Mouse (Mus musculus): ENCODE data around the gene Cwc25. TPM values are rescaled to one million over a fixed set of nuclear protein-coding genes. Genes with fewer than 3 reads are reported as not detected.
"Not testable (repeated sequence)": the region's sequence is repeated elsewhere in the genome, so short reads cannot be mapped to it uniquely, and the experiment has no call there.

Cwc25 gene
- total RNA-seq, 2 experiments from 2014 or later: 18.8 to 19.4 TPM

DNA sequence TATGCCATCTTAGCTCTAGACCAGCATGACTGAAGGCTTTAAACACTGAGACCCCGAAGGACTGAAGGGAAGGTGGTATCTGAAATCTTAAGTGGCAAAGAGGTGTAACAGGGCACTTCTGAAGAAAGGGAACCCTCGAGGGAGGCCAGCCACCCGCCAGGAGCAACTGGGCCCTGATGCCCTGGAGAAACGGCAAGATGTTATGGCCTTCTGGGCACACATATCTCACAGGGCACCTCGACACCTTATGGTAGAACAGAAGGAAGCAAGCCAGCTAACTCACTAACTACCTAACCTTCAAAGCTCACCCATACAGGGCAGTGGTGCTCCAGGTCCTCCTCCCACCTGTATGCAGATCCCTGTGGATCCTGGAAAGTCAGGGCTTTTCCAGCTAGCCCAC is 24.2 kb downstream of the Cwc25 start:
- DNase-seq (ENCODE audit: extremely low spot score in 1 of 2, low spot score in 2 of 2): no peak
- intact Hi-C loops (cut with DNase I): loop anchor here (5.0 kb wide), 1 partner anchor 40 kb away; the partner anchor contains the start of genes Pcgf2 and Psmb3

DNA sequence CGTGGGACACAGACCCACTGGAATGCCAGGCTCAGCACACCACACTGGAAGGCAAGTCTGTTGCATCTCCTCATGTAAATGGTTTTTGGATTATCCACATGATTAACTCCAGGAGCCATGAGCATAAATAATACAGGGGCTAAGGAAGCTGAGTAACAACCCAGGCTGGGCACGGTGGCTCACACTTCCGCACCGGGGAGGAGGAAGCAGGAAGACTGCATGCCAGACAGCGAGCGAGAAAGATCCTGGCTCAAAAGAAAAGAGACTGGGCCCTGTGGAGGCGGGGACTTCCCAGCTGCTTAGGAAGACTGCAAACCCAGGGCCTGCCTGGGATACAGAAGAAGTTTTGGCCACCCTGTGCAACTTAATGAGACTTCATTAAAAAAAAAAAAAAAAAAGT is 26.2 kb downstream of the Cwc25 start:
- DNase-seq (ENCODE audit: extremely low spot score in 1 of 2, low spot score in 2 of 2): peak in 1 of 2 experiments; percentile 49
- intact Hi-C loops (cut with DNase I): loop anchor here (5.0 kb wide), 1 partner anchor 38 kb away; the partner anchor contains the start of genes Pcgf2 and Psmb3

GRCm38 (mm10) chr11:97739155-97739554 is 27.2 kb downstream of the Cwc25 start:
- intact Hi-C loops (cut with DNase I): no loop called here
- no peak for DNase-seq (ENCODE audit: extremely low spot score in 1 of 2, low spot score in 2 of 2)

- intact Hi-C loops (cut with DNase I): no loop called here
Observed at GRCm38 (mm10) chr11:97738703-97739102, 27.7 kb downstream of the Cwc25 start.

GRCm38 (mm10) chr11:97737600-97737999 is 28.8 kb downstream of the Cwc25 start:
- no peak for DNase-seq (ENCODE audit: extremely low spot score in 1 of 2, low spot score in 2 of 2)
- intact Hi-C loops (cut with DNase I): no loop called here

More at GRCm38 (mm10) chr11:97738703-97739102, 27.7 kb downstream of the Cwc25 start:
- no peak for DNase-seq (ENCODE audit: extremely low spot score in 1 of 2, low spot score in 2 of 2)

DNA sequence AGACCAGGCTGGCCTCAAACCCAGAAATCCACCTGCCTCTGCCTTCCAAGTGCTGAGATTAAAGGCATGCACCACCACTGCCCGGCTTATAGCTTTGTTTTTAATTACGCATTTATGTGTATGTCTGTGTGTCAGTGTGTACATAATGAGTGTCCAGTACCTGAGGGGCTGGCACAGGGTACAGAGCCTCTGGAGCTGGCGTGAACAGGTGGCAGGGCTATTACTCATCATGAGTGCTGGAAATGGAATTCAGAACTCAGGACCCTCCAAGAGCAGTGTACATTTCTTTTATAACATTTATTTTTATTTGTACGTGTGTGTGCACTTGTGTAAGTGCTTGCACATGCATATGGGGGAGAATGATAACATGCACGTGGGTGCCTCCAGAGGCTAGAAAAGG is 29.7 kb downstream of the Cwc25 start:
- no peak for DNase-seq (ENCODE audit: extremely low spot score in 1 of 2, low spot score in 2 of 2)
- intact Hi-C loops (cut with DNase I): no loop called here

DNA sequence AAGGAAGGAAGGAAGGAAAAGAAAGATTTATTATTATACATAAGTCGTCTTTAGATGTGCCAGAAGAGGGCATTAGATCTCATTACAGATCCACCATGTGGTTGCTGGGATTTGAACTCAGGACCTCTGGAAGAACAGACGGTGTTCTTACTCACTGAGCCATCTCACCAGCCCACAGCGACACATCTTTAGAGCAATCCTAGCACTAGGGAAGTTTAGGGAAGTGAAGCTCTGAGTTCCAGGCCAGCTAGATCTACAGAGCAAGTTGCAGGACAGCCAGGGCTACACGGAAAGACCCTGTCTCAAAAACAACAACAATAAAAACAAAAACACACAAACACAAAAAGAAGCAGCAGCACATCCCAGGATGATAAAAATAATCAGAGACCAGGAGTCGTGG is 31.5 kb downstream of the Cwc25 start:
- DNase-seq (ENCODE audit: extremely low spot score in 1 of 2, low spot score in 2 of 2); intact Hi-C loops (cut with DNase I): not testable (repeated sequence)

- DNase-seq (ENCODE audit: extremely low spot score in 1 of 2, low spot score in 2 of 2): no peak
- intact Hi-C loops (cut with DNase I): no loop called here
Observed at GRCm38 (mm10) chr11:97733689-97734088, 32.7 kb downstream of the Cwc25 start.

GRCm38 (mm10) chr11:97728730-97729129 is 37.6 kb downstream of the Cwc25 start:
- intact Hi-C loops (cut with DNase I): no loop called here
- DNase-seq (ENCODE audit: extremely low spot score in 1 of 2, low spot score in 2 of 2): no peak

DNA sequence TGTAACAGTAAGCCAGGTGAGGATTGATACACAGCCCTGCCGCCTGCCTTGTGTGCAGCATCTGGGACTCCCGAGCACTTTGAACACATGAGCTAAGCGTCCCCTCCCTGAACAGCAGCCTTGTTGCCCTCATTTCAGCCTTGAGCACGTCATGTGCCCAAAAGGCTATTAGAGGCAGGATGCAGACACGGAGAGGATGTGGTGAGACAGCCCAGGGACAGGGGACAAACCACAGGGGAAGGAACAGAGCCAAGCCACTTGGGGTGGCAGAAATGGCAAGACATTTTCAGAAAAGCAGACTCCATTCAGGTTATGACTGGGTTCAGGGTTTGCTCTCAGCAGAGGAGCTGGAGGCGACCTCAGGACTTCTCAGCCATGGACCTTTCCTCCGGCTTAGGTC is 38.0 kb downstream of the Cwc25 start:
- no peak for DNase-seq (ENCODE audit: extremely low spot score in 1 of 2, low spot score in 2 of 2)
- intact Hi-C loops (cut with DNase I): no loop called here

GRCm38 (mm10) chr11:97723709-97724108 is 42.6 kb downstream of the Cwc25 start:
- no peak for DNase-seq (ENCODE audit: extremely low spot score in 1 of 2, low spot score in 2 of 2)
- intact Hi-C loops (cut with DNase I): no loop called here

- intact Hi-C loops (cut with DNase I): no loop called here
- no peak for DNase-seq (ENCODE audit: extremely low spot score in 1 of 2, low spot score in 2 of 2)
Observed at GRCm38 (mm10) chr11:97721338-97721737, 45.0 kb downstream of the Cwc25 start.

GRCm38 (mm10) chr11:97719041-97719440 is 47.3 kb downstream of the Cwc25 start:
- intact Hi-C loops (cut with DNase I): no loop called here

GRCm38 (mm10) chr11:97718281-97718860 is 48.0 kb downstream of the Cwc25 start:
- DNase-seq (ENCODE audit: extremely low spot score in 1 of 2, low spot score in 2 of 2): no peak
- intact Hi-C loops (cut with DNase I): no loop called here

More at GRCm38 (mm10) chr11:97719041-97719440, 47.3 kb downstream of the Cwc25 start:
- no peak for DNase-seq (ENCODE audit: extremely low spot score in 1 of 2, low spot score in 2 of 2)

DNA sequence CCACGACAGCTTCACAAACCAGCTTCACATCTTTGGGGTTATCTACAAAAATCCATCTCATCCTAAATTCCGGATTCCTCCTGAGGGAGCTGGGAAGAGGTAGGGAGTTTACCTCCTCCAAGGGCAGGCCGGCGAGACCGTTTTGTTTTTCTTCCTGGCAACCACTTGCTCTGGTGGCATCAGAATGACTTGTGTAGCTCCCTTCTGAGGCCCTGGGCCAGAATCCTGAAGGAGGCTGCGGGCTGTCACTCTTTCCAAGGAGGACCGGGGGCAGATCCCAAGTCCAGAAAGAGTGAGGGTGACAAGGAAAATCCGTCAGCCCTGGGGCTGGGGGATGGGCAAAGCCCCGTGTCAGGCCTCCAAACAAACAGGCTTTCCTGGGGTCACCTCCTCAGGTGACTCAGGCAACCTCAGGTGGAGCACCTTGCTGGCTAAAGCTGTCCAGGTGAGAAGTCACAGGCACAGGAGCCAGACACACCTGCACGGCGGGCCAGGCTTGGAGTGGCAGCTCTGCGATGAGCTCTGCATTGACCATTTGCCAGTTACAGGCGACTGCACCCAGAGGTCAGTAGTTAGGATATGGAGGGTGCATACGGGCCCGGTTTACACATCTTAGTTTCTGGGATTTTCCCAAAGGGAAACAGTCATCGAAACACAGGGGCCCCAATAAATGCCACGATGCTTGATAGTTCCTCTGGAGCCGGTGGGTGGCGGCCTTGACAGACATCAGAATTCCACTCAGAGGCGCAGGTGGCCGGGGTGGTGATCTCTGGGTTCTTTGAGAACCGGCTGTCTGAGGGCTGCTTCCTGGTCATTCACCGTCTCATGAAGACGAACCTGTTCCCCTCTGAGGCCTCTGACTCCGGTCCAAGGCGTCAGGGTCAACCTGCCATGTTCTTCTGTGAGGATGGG is 48.7 kb downstream of the Cwc25 start:
- intact Hi-C loops (cut with DNase I): no loop called here

GRCm38 (mm10) chr11:97716021-97716420 is 50.3 kb downstream of the Cwc25 start:
- no peak for DNase-seq (ENCODE audit: extremely low spot score in 1 of 2, low spot score in 2 of 2)
- intact Hi-C loops (cut with DNase I): no loop called here

More for the DNA sequence above, 48.7 kb downstream of the Cwc25 start:
- DNase-seq (ENCODE audit: extremely low spot score in 1 of 2, low spot score in 2 of 2): no peak

DNA sequence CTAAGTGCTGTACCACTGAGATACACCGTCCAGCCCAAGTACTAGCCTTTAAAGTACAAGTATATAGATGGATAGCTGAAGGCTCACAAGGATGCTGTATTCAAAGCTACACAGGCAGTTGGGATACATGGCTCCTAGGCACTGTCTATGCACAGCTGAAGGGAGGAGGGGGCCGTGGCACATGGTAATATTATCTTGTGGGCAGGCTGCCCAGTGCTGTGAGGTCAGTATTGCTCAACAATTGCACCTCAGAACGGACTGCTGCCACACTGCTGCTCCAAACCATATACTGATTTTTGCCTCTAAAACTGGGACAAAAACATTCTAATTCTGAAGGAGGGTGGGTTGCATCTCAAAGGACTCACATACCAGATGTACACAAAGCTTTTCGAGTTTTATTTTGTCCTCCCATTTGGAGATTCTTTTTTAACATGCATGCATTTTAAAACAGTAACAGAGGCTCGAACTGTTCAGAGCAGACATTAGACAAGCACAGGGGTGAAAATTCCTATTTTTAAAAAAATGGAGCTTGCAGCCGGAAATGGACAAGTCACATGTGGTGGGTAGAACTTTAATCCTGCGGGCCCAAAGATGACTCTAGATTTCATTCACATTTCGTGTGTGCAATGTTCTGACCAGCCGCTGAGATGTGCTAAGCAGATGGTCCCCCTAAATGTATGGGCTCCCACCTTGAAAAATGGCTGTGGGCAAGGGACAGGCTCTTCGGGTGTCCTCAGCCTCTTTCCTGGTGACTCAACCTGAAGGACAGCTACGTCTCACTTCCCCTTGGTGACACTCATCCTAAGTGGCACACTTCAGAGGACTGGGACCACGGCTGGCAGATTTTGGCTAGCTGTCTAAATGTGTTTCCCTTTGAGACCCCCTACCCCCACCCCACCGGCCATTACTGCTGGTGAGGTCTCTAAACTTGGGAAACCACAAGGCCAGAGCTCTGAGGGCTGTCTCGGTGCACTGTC is 51.3 kb downstream of the Cwc25 start:
- peak in 1 of 2 experiments; percentile 51 for DNase-seq (ENCODE audit: extremely low spot score in 1 of 2, low spot score in 2 of 2)
- intact Hi-C loops (cut with DNase I): no loop called here

DNA sequence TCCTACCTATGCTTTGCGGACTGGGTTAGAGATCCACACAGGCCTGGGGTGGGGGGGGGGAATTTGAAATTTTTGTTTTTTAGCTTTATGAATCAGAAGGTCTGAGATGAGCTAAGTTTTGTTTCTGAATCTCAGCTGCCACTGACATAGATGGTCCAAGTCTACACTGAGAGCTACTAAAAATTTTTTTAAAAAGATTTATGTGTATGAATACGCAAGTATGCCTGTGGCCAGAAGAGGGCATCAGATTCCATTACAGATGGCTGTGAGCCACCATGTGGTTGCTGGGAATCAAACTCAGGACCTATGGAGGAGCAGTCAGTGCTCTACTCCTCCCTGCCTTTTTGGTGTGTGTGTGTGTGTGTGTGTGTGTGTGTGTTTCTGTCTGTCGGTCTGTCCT is 52.0 kb downstream of the Cwc25 start:
- DNase-seq (ENCODE audit: extremely low spot score in 1 of 2, low spot score in 2 of 2): no peak
- intact Hi-C loops (cut with DNase I): no loop called here

DNA sequence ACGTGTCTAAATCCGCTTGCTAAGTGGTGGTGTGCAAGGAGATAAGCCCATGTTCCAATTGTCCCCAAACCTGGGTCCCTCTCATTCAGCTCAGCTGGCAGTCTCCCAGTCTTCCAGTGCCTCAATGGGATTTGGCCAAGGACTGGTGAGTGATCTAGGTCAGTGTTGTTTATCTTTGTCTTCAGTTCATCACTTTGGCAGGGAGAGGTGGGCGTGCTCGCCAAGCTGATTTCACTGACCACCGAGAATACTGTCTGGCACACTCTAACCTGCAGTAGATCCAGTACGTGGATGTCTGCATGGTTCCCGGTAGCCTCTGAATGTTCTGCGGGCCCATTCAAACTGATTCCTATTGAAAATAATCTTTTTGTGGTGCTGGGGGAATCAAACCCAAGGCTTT is 52.5 kb downstream of the Cwc25 start:
- DNase-seq (ENCODE audit: extremely low spot score in 1 of 2, low spot score in 2 of 2): peak in 1 of 2 experiments; percentile 52
- intact Hi-C loops (cut with DNase I): no loop called here
